Mouse (Mus musculus): ENCODE measurements around the gene Gpank1. TPM values are rescaled to one million over a fixed set of nuclear protein-coding genes. Genes with fewer than 3 reads are reported as not detected.

Gpank1 gene
- polyA plus RNA-seq (2016; fragmentation: Nextera tagmentation; extraction: Ambion mirVana): 22.4 and 25.5 TPM in 2 replicates

- Histone ChIP-seq H3K36me3 (peaks cover 38% of the 10 kb centered on the region), H3K9ac (peak within 1 kb of the TSS; percentile 95), H3K9me3 (no peaks in the 10 kb centered on the region), H3K4me2 (replicated peaks) (peak within 1 kb of the TSS; percentile 90), H3K27me3 (no peaks in the 10 kb centered on the region), H3K4me3 (peak within 1 kb of the TSS; percentile 95), H3K27ac (peak within 1 kb of the TSS; percentile 92), H3K4me1 (peaks cover 16% of the 10 kb centered on the region)
- ATAC-seq (ENCODE audit: insufficient number of reproducible peaks, insufficient read depth, low FRiP score, low TSS enrichment): peak; percentile 94
- WGBS: under 1% methylated on average over 50 of the region's 50 CpGs
Measured at GRCm38 (mm10) chr17:35121143-35121799, at the start of gene Gpank1. Gpank1 (plus strand) TSS chr17:35121455.

- H3K4me3 ChIP-seq: no peak overlapping the region
- peaks cover 19% of the 10 kb centered on the region for H3K4me1 ChIP-seq
- no peak overlapping the region for H3K27ac ChIP-seq
- H3K9ac ChIP-seq: 0 out of 2 replicates have a peak overlapping the region, but pooled peaks have one; percentile 1
- H3K27me3 ChIP-seq: peaks cover 26% of the 10 kb centered on the region
- WGBS: 47% methylated on average over 17 of the region's 17 CpGs
- no peak overlapping the region for H3K4me2 ChIP-seq (replicated peaks)
- H3K9me3 ChIP-seq: no peaks in the 10 kb centered on the region
- H3K36me3 ChIP-seq: no peaks in the 10 kb centered on the region
- no peak for ATAC-seq (ENCODE audit: insufficient number of reproducible peaks, insufficient read depth, low FRiP score, low TSS enrichment)
Measured at GRCm38 (mm10) chr17:35074097-35074496, 47.2 kb upstream of the Gpank1 start.

GRCm38 (mm10) chr17:35076507-35077176 lies 44.6 kb upstream of the Gpank1 start, which contains the start of gene Ly6g6e:
Ly6g6e (plus strand) TSS chr17:35076902.
- H3K27ac ChIP-seq: no peak within 1 kb of the TSS
- no peak for ATAC-seq (ENCODE audit: insufficient number of reproducible peaks, insufficient read depth, low FRiP score, low TSS enrichment)
- H3K9me3 ChIP-seq: no peaks in the 10 kb centered on the region
- H3K4me2 ChIP-seq (replicated peaks): peak within 1 kb of the TSS; percentile 24
- H3K9ac ChIP-seq: no peak within 1 kb of the TSS
- peaks cover 27% of the 10 kb centered on the region for H3K27me3 ChIP-seq
- H3K4me3 ChIP-seq: peak within 1 kb of the TSS; percentile 14; the same call in 1 of the 2 replicates
- no peaks in the 10 kb centered on the region for H3K36me3 ChIP-seq
- peaks cover 23% of the 10 kb centered on the region for H3K4me1 ChIP-seq
- 16% methylated on average over 10 of the region's 10 CpGs for WGBS

- H3K4me1 ChIP-seq: peaks cover 23% of the 10 kb centered on the region
- H3K9ac ChIP-seq: no peak overlapping the region
- no peak overlapping the region for H3K27ac ChIP-seq
- H3K4me3 ChIP-seq: 0 out of 2 replicates have a peak overlapping the region, but pooled peaks have one; percentile 14
- WGBS: 48% methylated on average over 2 of the region's 2 CpGs
- H3K4me2 ChIP-seq (replicated peaks): peak overlapping the region; percentile 24
- H3K9me3 ChIP-seq: no peaks in the 10 kb centered on the region
- no peaks in the 10 kb centered on the region for H3K36me3 ChIP-seq
- no peak for ATAC-seq (ENCODE audit: insufficient number of reproducible peaks, insufficient read depth, low FRiP score, low TSS enrichment)
- H3K27me3 ChIP-seq: peaks cover 27% of the 10 kb centered on the region
Measured at GRCm38 (mm10) chr17:35077285-35077684, 44.0 kb upstream of the Gpank1 start.

- Histone ChIP-seq H3K4me2 (replicated peaks) (peak within 1 kb of the TSS; percentile 24), H3K4me3 (peak within 1 kb of the TSS; percentile 14; the same call in 1 of the 2 replicates), H3K27ac (no peak within 1 kb of the TSS), H3K4me1 (peaks cover 23% of the 10 kb centered on the region), H3K9ac (no peak within 1 kb of the TSS), H3K27me3 (peaks cover 27% of the 10 kb centered on the region), H3K9me3 (no peaks in the 10 kb centered on the region), H3K36me3 (no peaks in the 10 kb centered on the region)
- peak; percentile 54; the same call in 1 of the 2 replicates for ATAC-seq (ENCODE audit: insufficient number of reproducible peaks, insufficient read depth, low FRiP score, low TSS enrichment)
- WGBS: 9% methylated on average over 14 of the region's 14 CpGs
Measured at GRCm38 (mm10) chr17:35077786-35078233, 43.4 kb upstream of the Gpank1 start, which contains the start of gene Ly6g6d. Ly6g6d (minus strand) TSS chr17:35078065.

GRCm38 (mm10) chr17:35079778-35080177 lies 41.5 kb upstream of the Gpank1 start:
- Histone ChIP-seq H3K9ac (no peak overlapping the region), H3K4me3 (no peak overlapping the region), H3K27me3 (peaks cover 22% of the 10 kb centered on the region), H3K4me1 (peaks cover 23% of the 10 kb centered on the region), H3K27ac (no peak overlapping the region), H3K36me3 (no peaks in the 10 kb centered on the region), H3K4me2 (replicated peaks) (no peak overlapping the region), H3K9me3 (no peaks in the 10 kb centered on the region)
- WGBS: 69% methylated on average over 9 of the region's 9 CpGs
- no peak for ATAC-seq (ENCODE audit: insufficient number of reproducible peaks, insufficient read depth, low FRiP score, low TSS enrichment)

- Histone ChIP-seq H3K36me3 (no peaks in the 10 kb centered on the region), H3K4me3 (no peak overlapping the region), H3K4me1 (peaks cover 23% of the 10 kb centered on the region), H3K4me2 (replicated peaks) (no peak overlapping the region), H3K9me3 (no peaks in the 10 kb centered on the region), H3K27ac (no peak overlapping the region), H3K27me3 (peaks cover 22% of the 10 kb centered on the region), H3K9ac (no peak overlapping the region)
- 64% methylated on average over 6 of the region's 6 CpGs for WGBS
- ATAC-seq (ENCODE audit: insufficient number of reproducible peaks, insufficient read depth, low FRiP score, low TSS enrichment): no peak
Measured at GRCm38 (mm10) chr17:35080248-35080647, 41.0 kb upstream of the Gpank1 start.

GRCm38 (mm10) chr17:35080710-35081109 lies 40.5 kb upstream of the Gpank1 start:
- no peak overlapping the region for H3K4me2 ChIP-seq (replicated peaks)
- peaks cover 23% of the 10 kb centered on the region for H3K4me1 ChIP-seq
- no peaks in the 10 kb centered on the region for H3K9me3 ChIP-seq
- no peak for ATAC-seq (ENCODE audit: insufficient number of reproducible peaks, insufficient read depth, low FRiP score, low TSS enrichment)
- H3K27me3 ChIP-seq: peaks cover 22% of the 10 kb centered on the region
- H3K27ac ChIP-seq: no peak overlapping the region
- 68% methylated on average over 4 of the region's 4 CpGs for WGBS
- H3K4me3 ChIP-seq: no peak overlapping the region
- no peak overlapping the region for H3K9ac ChIP-seq
- H3K36me3 ChIP-seq: no peaks in the 10 kb centered on the region

- Histone ChIP-seq H3K36me3 (no peaks in the 10 kb centered on the region), H3K4me3 (no peak overlapping the region), H3K4me2 (replicated peaks) (no peak overlapping the region), H3K4me1 (peaks cover 4% of the 10 kb centered on the region; the same call in 1 of the 2 replicates), H3K27ac (no peak overlapping the region), H3K27me3 (peaks cover 10% of the 10 kb centered on the region), H3K9me3 (no peaks in the 10 kb centered on the region), H3K9ac (no peak overlapping the region)
- 82% methylated on average over 16 of the region's 16 CpGs for WGBS
- no peak for ATAC-seq (ENCODE audit: insufficient number of reproducible peaks, insufficient read depth, low FRiP score, low TSS enrichment)
Measured at GRCm38 (mm10) chr17:35082841-35083576, 38.2 kb upstream of the Gpank1 start.

- no peak overlapping the region for H3K9ac ChIP-seq
- H3K4me1 ChIP-seq: 0 out of 2 replicates have a peak, but pooled peaks cover 4% of the 10 kb centered on the region
- H3K9me3 ChIP-seq: no peaks in the 10 kb centered on the region
- no peak for ATAC-seq (ENCODE audit: insufficient number of reproducible peaks, insufficient read depth, low FRiP score, low TSS enrichment)
- no peak overlapping the region for H3K4me3 ChIP-seq
- no peak overlapping the region for H3K27ac ChIP-seq
- peaks cover 6% of the 10 kb centered on the region; the same call in 1 of the 2 replicates for H3K27me3 ChIP-seq
- WGBS: 85% methylated on average over 3 of the region's 3 CpGs
- no peak overlapping the region for H3K4me2 ChIP-seq (replicated peaks)
- H3K36me3 ChIP-seq: no peaks in the 10 kb centered on the region
Measured at GRCm38 (mm10) chr17:35083929-35084497, 37.2 kb upstream of the Gpank1 start.

GRCm38 (mm10) chr17:35085208-35085865 lies 35.9 kb upstream of the Gpank1 start, which contains the start of gene Ly6g6f:
Ly6g6f (minus strand) TSS chr17:35085610.
- 83% methylated on average over 7 of the region's 7 CpGs for WGBS
- Histone ChIP-seq H3K27me3 (no peaks in the 10 kb centered on the region), H3K27ac (no peak within 1 kb of the TSS), H3K4me2 (replicated peaks) (no peak within 1 kb of the TSS), H3K9ac (no peak within 1 kb of the TSS), H3K9me3 (no peaks in the 10 kb centered on the region), H3K4me1 (peaks cover 6% of the 10 kb centered on the region), H3K4me3 (no peak within 1 kb of the TSS), H3K36me3 (no peaks in the 10 kb centered on the region)
- ATAC-seq (ENCODE audit: insufficient number of reproducible peaks, insufficient read depth, low FRiP score, low TSS enrichment): no peak

Measured in embryonic facial prominence, embryonic 12.5 days (tissue).